Mouse (Mus musculus) heart, embryonic 16.5 days (tissue): ENCODE data around the gene Dennd1c. TPM values are rescaled to one million over a fixed set of nuclear protein-coding genes. Genes with fewer than 3 reads are reported as not detected.

ENCODE experiments used
- ATAC-seq: fragments of 200-750 bp; cut with Nextera tagmentation; replicated peaks from 2 replicates; pipeline ENCODE4 v1.8.0; 2017; ENCODE audit warnings: moderate number of reproducible peaks; ENCODE audit not compliant: insufficient read depth, low FRiP score; ENCODE audit errors: extremely low read depth
- H3K27ac ChIP-seq: fragments of 300-500 bp; sonication (generic); 2 replicates; pipeline ENCODE4 v1.5.1; 2014; ENCODE audit warnings: mild to moderate bottlenecking, low read length, control low read depth, moderate library complexity
- H3K27me3 ChIP-seq: fragments of 300-500 bp; sonication (generic); 2 replicates; pipeline ENCODE4 v1.6.1; 2014; ENCODE audit warnings: low read length, mixed read lengths; ENCODE audit not compliant: control insufficient read depth, insufficient read depth
- H3K36me3 ChIP-seq: fragments of 300-500 bp; sonication (generic); 2 replicates; pipeline ENCODE4 v1.6.1; 2014; ENCODE audit not compliant: control insufficient read depth, insufficient read depth
- H3K4me1 ChIP-seq: fragments of 300-500 bp; sonication (generic); 2 replicates; pipeline ENCODE4 v1.6.1; 2014; ENCODE audit warnings: low read length, mixed read lengths; ENCODE audit not compliant: control insufficient read depth, insufficient read depth
- H3K4me2 ChIP-seq: fragments of 300-500 bp; sonication (generic); 2 replicates; pipeline ENCODE4 v1.6.1; 2014; ENCODE audit warnings: low read depth, mild to moderate bottlenecking, control low read depth, low read length
- H3K4me3 ChIP-seq: fragments of 300-500 bp; sonication (generic); 2 replicates; pipeline ENCODE4 v1.5.1; 2014; ENCODE audit warnings: mild to moderate bottlenecking, control low read depth, low read length
- H3K9ac ChIP-seq: fragments of 300-500 bp; sonication (generic); 2 replicates; pipeline ENCODE4 v1.6.1; 2014; ENCODE audit warnings: low read length, control low read depth
- H3K9me3 ChIP-seq: fragments of 300-500 bp; sonication (generic); replicated peaks from 2 replicates; pipeline ENCODE4 v1.6.1; 2016; ENCODE audit warnings: low read length; ENCODE audit not compliant: control insufficient read depth
- WGBS: fragments of 180-500 bp; shearing (Covaris S2); extraction: QIAGEN DNeasy Blood & Tissue Kit; methylation state at CpG from one replicate; pipeline ENCODE4 v1.1.7; 2014; 5-methylcytosine and 5-hydroxymethylcytosine counted together
- polyA plus RNA-seq: library from polyadenylated mRNA; unstranded; fragments of >200 nt; fragmentation: Nextera tagmentation; extraction: Ambion mirVana; gene quantifications from 2 replicates; pipeline ENCODE4 v1.2.1, GENCODE M21; 2015

Gene Dennd1c
- polyA plus RNA-seq, 1 experiment from 2014 or later = 4.1 TPM

DNA sequence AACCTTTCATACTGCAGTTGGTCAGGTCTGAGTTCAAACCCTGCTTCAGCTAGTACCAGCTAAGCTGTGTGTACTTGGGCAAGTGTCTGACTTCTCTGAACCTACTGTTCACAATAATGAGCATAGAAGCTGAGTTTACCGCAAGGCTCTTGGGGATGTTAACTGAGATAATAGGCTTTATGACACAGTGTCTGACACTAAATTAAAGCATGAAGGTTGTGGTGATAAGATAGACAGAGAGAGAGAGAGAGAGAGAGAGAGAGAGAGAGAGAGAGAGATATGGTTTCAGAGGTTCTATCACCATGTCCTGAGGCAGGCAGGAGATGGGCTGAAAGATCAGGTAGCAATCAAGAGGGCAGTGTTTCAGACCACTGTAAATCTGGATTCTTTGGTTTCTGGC is 31.7 kb upstream of the Dennd1c start:
- Histone ChIP-seq H3K36me3 (no peaks in the 10 kb centered on the region), H3K9me3 (no peaks in the 10 kb centered on the region), H3K27ac (no peak overlapping the region), H3K4me1 (0 out of 2 replicates have a peak, but pooled peaks cover 3% of the 10 kb centered on the region), H3K9ac (no peak overlapping the region), H3K27me3 (no peaks in the 10 kb centered on the region), H3K4me3 (no peak overlapping the region), H3K4me2 (no peak overlapping the region)
- 80% methylated on average over 1 of the region's 1 CpGs for WGBS
- no peak for ATAC-seq

GRCm38 (mm10) chr17:57108666-57109171 is 30.4 kb upstream of the Dennd1c start:
- Histone ChIP-seq H3K4me2 (no peak overlapping the region), H3K36me3 (no peaks in the 10 kb centered on the region), H3K27me3 (no peaks in the 10 kb centered on the region), H3K9me3 (no peaks in the 10 kb centered on the region), H3K4me1 (peaks cover 10% of the 10 kb centered on the region), H3K27ac (no peak overlapping the region), H3K4me3 (no peak overlapping the region), H3K9ac (no peak overlapping the region)
- ATAC-seq = no peak
- WGBS = 30% methylated on average over 5 of the region's 5 CpGs

DNA sequence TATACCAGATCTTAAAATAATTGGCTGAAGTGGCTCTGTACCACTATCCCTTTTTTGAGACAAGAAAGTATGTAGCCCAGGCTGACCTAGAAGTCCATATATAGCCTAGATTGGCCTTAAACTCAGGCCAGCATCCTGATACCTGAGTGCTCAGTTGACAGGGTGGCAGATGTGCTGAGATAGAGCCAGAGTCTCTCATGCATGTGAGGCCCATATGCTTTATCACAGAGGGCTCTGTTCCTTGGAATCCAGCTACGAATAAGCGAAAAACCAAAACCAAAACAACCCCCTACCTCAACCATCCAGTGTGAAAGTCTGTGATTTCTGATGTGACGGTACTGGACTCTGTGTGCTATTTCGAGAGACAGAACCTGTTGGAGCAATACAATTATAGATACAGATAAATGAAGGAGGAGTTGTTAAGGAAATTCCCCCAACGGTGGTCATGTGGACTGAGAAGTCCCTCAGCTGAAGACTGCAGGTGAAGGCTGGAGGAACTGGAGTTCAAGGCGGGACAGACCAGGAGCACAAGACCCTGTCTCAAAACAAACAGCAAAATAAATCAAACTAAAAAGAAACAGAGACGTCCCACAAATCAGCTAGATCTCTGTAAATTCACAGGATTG is 29.8 kb upstream of the Dennd1c start:
- WGBS = 71% methylated on average over 7 of the region's 7 CpGs
- H3K4me1 ChIP-seq = peaks cover 10% of the 10 kb centered on the region
- no peaks in the 10 kb centered on the region for H3K9me3 ChIP-seq
- H3K9ac ChIP-seq = no peak overlapping the region
- H3K27ac ChIP-seq = no peak overlapping the region
- H3K4me2 ChIP-seq = no peak overlapping the region
- no peak overlapping the region for H3K4me3 ChIP-seq
- ATAC-seq = no peak
- H3K36me3 ChIP-seq = no peaks in the 10 kb centered on the region
- no peaks in the 10 kb centered on the region for H3K27me3 ChIP-seq

- WGBS = 88% methylated on average over 5 of the region's 5 CpGs
- Histone ChIP-seq H3K36me3 (no peaks in the 10 kb centered on the region), H3K4me2 (no peak overlapping the region), H3K27me3 (no peaks in the 10 kb centered on the region), H3K9me3 (no peaks in the 10 kb centered on the region), H3K4me1 (peaks cover 10% of the 10 kb centered on the region), H3K4me3 (no peak overlapping the region), H3K27ac (no peak overlapping the region), H3K9ac (no peak overlapping the region)
- no peak for ATAC-seq
Measured at GRCm38 (mm10) chr17:57107064-57107463, 28.8 kb upstream of the Dennd1c start.

DNA sequence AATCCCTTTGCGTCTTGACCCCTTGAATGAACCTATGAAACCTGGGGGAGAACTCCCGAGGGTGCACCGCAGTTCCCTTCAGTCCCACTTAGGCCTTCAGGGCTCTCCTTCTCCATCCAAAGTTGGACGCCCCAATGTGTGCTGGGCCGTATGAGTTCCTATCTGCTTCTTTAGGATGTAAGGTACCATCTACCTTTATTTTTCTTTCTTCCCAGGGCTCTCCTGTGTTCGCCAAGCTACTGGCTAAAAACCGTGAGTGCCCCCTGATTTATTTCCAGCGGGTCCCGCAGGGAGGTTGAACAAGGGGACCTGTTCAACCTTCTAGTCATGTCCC is 27.7 kb upstream of the Dennd1c start:
- H3K27ac ChIP-seq = no peak overlapping the region
- H3K9me3 ChIP-seq = no peaks in the 10 kb centered on the region
- H3K27me3 ChIP-seq = no peaks in the 10 kb centered on the region
- ATAC-seq = no peak
- H3K36me3 ChIP-seq = no peaks in the 10 kb centered on the region
- peaks cover 10% of the 10 kb centered on the region for H3K4me1 ChIP-seq
- H3K4me3 ChIP-seq = peak overlapping the region; percentile 75
- peak overlapping the region; percentile 80; the same call in 1 of the 2 replicates for H3K9ac ChIP-seq
- 20% methylated on average over 9 of the region's 9 CpGs for WGBS
- peak overlapping the region; percentile 97 for H3K4me2 ChIP-seq

- no peaks in the 10 kb centered on the region for H3K36me3 ChIP-seq
- ATAC-seq = peak; percentile 77
- under 1% methylated on average over 55 of the region's 61 CpGs for WGBS
Measured at GRCm38 (mm10) chr17:57105181-57106034, 27.1 kb upstream of the Dennd1c start, which contains the start of gene Tnfsf9. Tnfsf9 (plus strand) TSS chr17:57105325.

DNA sequence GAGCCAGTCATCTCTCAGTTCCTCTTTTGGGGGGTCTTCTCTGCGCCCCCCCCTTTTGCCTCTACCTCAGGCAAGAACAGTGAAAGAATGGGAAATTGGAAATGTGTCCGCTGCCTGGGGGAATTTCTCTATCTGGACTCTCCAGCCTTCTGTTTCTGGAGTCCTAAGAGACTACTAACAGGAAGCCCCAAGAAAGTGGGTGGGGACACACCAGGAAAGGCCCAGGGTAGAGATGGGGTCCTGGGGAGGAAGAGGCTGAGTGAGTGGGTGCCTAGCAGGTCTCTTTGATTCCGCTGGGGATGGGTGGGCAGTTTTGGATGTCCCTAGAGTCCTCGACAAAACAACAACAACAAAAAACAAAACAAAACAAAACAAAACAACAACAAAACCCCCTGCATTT is 26.2 kb upstream of the Dennd1c start:
- H3K9ac ChIP-seq = peak overlapping the region; percentile 47; the same call in 1 of the 2 replicates
- no peaks in the 10 kb centered on the region for H3K9me3 ChIP-seq
- 44% methylated on average over 4 of the region's 4 CpGs for WGBS
- peak overlapping the region; percentile 75 for H3K4me3 ChIP-seq
- ATAC-seq = no peak
- peak overlapping the region; percentile 97 for H3K4me2 ChIP-seq
- peaks cover 10% of the 10 kb centered on the region for H3K4me1 ChIP-seq
- H3K27me3 ChIP-seq = no peaks in the 10 kb centered on the region
- H3K36me3 ChIP-seq = no peaks in the 10 kb centered on the region
- no peak overlapping the region for H3K27ac ChIP-seq

More at GRCm38 (mm10) chr17:57105181-57106034, 27.1 kb upstream of the Dennd1c start, which contains the start of gene Tnfsf9:
- Histone ChIP-seq H3K9me3 (no peaks in the 10 kb centered on the region), H3K27ac (no peak within 1 kb of the TSS), H3K9ac (peak within 1 kb of the TSS; percentile 80), H3K4me3 (peak within 1 kb of the TSS; percentile 75), H3K4me2 (peak within 1 kb of the TSS; percentile 97), H3K27me3 (no peaks in the 10 kb centered on the region), H3K4me1 (peaks cover 10% of the 10 kb centered on the region)

- Histone ChIP-seq H3K9ac (no peak overlapping the region), H3K4me3 (no peak overlapping the region), H3K27ac (no peak overlapping the region), H3K4me2 (no peak overlapping the region), H3K27me3 (no peaks in the 10 kb centered on the region), H3K9me3 (no peaks in the 10 kb centered on the region), H3K4me1 (peaks cover 10% of the 10 kb centered on the region), H3K36me3 (no peaks in the 10 kb centered on the region)
- ATAC-seq = no peak
- 70% methylated on average over 2 of the region's 2 CpGs for WGBS
Measured at GRCm38 (mm10) chr17:57102276-57102675, 24.0 kb upstream of the Dennd1c start.
